Mouse (Mus musculus): Measurements from ENCODE around the gene Glrx2. TPM values are rescaled to one million over a fixed set of nuclear protein-coding genes. Genes with fewer than 3 reads are reported as not detected.

Gene Glrx2
- polyA plus RNA-seq, 1 experiment from 2014 or later: 89.8 TPM

Other genes with a start within 250 kb of the Glrx2 start
- 0.15 and 0.22 TPM in 2 replicates for gene B3galt2, start 75.7 kb upstream of the Glrx2 start, polyA plus RNA-seq (2015; fragmentation: Nextera tagmentation; extraction: Ambion mirVana)
- 16.7 and 19.1 TPM in 2 replicates for gene Cdc73, start 13.4 kb upstream of the Glrx2 start, polyA plus RNA-seq (2015; fragmentation: Nextera tagmentation; extraction: Ambion mirVana)
- 12.2 and 14.4 TPM in 2 replicates for gene Trove2, start 60.7 kb downstream of the Glrx2 start, polyA plus RNA-seq (2015; fragmentation: Nextera tagmentation; extraction: Ambion mirVana)
- gene Uchl5, start 60.9 kb downstream of the Glrx2 start, polyA plus RNA-seq (2015; fragmentation: Nextera tagmentation; extraction: Ambion mirVana): 59.0 and 73.4 TPM in 2 replicates

Data from heart, embryonic 13.5 days (tissue).